Mouse (Mus musculus): ENCODE measurements around the gene Oat.

The Oat gene

DNA sequence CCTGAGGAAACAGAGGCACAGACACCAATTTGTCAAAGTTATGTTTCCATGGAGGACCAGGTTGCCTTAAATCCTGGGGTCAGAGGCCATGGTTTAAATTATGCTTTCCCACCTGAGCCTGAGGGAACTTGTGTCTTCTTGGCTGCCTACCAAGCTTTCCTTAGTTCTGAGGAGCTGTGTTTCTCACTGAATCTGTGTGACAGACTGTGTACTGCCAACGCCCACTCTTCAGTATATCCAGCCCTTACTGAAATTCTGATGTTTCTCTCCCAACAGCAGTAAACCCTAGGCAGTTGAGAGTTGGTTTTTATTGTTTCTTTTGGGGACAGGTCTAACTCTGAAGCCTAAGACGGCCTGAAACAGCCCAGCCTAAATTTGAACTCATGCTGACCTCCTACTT, 17.6 kb upstream of the Oat start:
- DNase-seq (ENCODE audit: low read depth, low spot score), result no peak

DNA sequence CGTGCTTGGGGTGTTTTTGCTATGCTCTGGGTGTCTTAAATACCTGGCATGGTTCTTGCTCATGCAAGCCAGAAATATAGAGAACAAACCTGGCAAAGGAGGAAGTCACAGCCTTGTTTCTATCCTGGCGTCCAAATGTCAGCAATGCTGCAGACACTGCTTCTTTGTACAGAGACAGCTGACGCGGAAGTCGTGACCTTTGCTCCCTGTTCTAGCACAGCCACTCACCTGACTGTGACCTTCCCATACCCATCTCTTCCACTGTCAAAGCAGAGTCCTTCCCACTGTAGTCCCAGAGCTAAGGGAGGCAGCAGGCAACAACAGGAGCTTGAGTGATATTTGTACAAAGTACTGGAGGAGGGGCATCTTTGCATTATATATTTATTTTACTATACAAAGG, 13.4 kb upstream of the Oat start:
- DNase-seq (ENCODE audit: low read depth, low spot score), result no peak

DNA sequence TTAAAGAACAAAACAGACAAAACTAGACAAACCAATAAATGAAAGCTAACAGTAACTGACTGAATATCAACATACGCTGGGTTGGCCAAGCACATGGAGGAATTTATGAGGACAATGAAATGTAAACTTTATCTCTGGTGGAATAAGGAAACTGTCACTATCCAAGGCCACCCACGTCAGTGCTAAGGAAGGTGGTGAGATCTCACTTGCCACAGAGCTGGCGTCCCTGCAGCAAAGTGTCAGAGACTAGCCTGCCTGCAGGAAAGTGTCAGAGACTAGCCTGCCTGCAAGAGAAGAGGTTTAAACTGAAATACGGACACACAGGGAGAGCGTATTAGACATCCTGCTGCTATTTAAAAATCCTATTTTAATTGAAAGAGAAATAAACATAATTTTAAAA, 11.0 kb upstream of the Oat start:
- no peak for DNase-seq (ENCODE audit: low read depth, low spot score)

DNA sequence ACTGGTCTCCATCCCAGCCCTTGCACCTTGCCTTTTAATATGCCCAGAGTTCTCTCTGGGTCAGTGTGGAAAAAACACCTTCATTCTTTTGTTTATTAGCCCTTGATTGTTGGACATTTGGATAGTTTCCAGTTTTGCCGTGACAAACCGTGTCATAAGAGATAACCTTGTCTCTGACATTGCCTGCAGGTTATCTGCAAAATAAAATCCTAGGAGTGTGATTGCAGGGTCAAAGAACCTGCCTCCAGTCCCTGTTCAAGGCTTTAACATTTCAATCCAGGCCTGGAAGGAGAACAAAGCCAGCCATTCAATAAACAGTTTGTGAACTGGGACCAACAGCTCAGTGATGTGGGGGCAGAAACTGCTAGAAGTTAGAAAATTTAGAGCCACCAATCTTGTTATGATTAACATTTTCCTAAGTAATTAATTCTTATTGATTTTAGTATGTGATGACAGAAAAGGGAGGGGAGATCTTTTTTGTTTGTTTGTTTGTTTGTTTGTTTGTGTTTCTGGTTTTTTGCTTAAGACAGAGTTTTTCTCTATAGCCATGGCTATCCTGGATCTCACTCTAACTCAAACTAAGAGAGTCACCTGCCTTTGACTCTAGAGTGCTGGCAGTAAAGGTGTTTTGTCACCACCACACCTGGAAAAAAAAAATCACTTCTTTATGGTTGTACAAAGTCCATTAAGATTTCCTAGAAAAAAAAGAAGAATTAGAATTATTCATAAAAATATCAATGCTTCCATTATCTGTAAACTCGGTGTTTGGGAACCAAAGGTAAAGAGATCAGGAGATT, 9.7 kb upstream of the Oat start:
- no peak for DNase-seq (ENCODE audit: low read depth, low spot score)

DNA sequence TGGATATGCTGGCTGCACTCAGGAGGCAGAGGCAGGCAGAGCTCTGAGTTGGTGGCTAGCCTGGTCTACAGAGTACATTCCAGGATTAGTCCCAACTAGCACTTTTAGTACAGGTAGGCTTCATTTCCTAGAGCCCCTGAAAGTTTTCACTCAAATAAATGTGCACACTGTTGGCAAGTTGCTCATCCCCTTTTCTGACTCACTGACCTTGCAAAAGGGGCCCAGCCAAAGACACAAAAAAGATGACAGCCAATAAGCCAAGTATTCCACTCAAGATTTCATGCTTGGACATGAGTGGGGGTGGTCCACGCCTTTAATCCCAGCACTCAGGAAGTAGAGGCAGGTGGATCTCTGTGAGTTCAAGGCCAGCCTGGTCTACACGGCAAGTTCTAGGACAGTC, 5.2 kb upstream of the Oat start:
- no peak for DNase-seq (ENCODE audit: low read depth, low spot score)

DNA sequence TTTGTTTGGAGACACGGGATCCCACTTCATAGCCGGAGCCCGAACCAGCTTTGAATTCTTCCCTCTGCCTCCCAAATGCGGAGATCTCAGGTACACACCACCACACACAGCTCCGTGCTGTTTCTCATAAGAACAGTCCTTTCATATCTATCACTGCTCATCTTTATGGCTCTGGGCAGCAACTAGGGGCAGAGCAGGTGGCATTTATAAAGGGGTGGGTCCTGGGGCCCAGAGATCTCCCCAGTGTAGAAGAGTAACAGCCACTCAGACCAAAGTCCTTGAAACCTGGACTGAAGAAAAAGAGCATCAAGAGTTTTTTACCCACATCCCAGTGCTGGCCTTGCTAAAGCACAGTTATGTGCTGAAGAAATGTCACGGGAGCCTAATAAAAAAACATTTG, 4.3 kb upstream of the Oat start:
- no peak for DNase-seq (ENCODE audit: low read depth, low spot score)

DNA sequence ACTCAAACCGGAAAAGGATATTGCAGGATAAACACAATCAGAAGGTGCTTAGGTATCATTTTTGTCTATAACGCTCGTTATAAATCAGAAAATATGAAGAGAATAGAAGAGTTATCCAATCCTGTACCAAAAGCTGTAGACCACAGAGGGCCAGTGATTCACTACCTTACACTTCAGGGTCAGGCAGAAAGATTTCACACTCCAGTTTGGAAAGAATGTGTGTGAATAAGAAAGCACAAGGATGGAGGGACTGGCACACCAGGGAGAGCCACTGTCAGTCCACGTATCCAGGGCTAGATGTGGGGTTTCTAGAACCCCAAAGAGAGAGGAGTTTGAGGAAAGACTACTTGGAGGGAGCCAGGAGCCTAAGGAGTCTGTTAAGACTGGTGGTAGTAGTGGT, 693 bp upstream of the Oat start:
- DNase-seq (ENCODE audit: low read depth, low spot score), result no peak

DNA sequence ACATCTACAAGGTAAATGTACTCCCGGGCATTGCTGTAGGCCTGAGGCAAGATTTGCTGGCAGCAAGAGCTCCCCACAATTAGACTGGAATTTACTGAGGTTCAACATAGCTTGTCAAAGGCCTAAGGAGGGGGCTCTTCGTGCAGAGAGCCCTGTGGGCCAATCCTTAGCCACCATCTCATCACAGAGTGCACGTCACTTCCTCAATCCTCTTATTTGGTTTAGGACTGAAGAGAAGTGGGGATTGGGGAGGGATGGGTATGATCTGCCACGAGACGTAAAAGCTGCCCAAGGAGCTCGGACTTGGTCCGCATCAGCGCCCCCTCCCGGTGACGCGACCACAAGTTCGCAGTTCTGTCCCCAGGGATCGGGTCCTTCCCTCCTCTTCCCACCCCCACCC, 575 bp downstream of the Oat start:
- DNase-seq (ENCODE audit: low read depth, low spot score), result peak; percentile 76

DNA sequence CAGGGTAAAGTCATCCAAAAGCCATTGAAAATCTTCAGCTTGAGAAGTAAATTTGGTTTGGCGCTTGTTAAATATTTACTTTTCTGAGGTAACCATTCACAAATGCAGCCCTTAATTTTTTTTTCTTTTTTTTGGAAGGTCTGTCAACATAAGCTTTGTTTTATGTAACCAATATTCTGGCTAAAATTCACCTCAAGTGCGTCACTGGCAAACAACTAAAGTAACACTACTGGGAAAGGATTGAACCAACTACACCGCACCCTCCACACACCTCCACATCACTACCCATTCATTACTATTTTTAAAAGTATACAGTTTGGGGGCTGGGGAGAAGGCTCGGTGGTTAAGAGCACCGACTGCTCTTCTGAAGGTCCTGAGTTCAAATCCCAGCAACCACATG, 1.6 kb downstream of the Oat start:
- DNase-seq (ENCODE audit: low read depth, low spot score), result no peak

DNA sequence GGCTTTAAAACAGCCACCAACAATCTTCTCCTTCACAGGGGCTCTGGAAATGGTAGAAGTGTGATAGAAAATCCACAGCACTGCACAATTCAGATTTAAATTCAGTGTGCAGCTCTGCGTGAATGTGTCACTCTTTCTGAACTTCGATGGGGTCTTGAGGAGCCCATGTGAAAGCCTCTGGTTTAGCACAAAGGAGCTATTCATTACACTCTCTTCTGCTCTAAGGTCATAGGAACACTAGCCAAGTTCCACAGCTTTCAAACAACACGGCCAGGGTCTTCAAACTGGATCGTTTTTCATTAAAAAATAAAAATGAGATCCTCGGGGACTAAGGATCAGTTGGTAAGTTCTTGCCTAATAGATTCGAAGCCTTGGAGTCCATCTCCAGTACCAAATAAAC, 3.0 kb downstream of the Oat start:
- DNase-seq (ENCODE audit: low read depth, low spot score), result no peak

DNA sequence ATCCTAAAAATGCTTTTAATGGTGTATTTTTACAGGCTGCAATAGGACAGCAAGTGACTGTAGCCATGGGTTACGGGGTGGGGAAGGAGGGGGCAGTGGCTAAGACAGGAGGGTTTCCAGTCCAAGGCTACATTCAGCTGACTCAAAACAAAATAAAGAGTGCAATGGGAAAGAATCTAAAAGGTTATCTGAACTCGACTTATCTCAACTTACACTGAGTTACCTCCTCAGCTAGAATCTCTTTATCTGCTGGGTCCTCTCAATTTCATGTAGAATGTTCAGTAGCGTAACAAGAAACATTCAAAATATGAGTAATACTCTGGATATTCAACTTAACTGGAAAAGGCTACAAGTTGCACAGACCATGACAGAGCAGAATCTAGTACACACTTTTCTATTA, 3.5 kb downstream of the Oat start:
- no peak for DNase-seq (ENCODE audit: low read depth, low spot score)

DNA sequence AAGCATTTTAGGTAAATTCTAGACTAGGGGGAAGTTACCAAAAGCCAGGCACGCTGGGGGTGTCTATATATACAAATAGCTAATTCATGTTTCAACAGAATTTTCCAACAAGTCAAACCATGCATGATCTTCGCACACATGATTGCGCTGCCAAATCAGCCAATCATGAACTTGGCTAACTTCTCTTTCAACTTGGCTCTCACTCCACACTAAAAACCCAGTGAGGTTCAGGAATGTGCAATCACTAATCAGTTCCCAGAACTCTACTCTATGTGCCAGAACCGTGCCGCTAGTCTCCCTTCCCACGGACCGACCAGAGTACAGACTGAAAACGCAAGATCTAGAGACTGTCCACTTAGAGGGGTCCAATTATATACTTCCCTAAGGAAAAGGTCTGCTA, 4.7 kb downstream of the Oat start:
- no peak for DNase-seq (ENCODE audit: low read depth, low spot score)

DNA sequence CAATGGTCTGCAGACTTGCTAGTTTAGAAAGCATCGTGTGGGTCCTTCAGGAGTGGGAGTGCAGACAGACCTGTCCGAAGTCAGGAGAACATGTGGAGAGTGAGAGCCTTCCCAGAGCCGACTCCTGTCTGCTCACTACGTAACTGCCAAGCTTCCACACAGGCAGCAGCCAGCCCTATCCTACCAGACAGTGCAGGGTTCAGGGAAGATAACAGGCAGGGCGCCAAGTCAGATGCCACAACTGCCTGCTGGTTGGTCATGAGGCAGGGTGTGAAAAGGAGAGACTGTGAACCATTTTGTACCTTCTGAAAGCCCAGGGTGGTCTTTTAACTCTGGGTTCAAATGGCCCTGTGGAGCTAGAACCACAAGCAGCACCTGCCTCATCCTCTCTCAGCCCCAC, 6.1 kb downstream of the Oat start:
- DNase-seq (ENCODE audit: low read depth, low spot score), result no peak

DNA sequence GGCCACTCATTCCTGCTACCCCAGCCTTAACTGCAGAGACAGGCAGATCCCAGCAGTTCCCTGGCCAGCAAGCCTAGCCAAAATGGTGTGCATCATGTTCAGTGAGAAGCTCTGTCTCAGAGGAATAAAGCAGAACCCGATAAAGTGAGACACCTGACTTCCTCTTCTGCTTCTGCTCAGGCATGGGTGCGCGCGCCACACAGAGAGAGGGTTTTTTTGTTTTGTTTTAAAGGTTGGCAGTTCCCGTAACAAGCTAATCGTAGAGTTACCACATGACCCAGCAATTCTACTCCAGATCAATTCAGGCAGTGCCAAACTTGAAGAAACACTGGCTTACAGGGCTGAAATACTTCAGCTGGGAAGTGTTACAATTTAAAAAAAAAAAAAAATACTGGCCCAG, 7.4 kb downstream of the Oat start:
- DNase-seq (ENCODE audit: low read depth, low spot score), result no peak

DNA sequence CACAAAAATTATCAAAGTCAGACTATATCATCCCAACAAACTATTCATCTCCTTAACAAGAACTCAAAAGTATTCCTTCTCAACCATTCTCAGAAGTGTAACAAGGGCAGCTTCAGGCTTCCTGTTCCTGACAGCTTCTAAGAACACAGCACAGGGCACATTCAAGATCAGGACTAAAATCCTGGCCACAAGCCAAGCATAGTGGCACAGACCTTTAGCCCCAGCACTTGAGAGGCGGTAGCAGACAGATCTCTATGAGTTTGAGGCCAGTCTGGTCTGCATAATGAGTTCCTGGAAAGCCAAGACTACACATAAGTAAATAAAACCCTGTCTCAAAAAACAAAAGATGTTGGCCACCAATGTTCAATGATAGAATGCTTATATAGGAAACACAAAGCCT, 10.4 kb downstream of the Oat start:
- no peak for DNase-seq (ENCODE audit: low read depth, low spot score)

DNA sequence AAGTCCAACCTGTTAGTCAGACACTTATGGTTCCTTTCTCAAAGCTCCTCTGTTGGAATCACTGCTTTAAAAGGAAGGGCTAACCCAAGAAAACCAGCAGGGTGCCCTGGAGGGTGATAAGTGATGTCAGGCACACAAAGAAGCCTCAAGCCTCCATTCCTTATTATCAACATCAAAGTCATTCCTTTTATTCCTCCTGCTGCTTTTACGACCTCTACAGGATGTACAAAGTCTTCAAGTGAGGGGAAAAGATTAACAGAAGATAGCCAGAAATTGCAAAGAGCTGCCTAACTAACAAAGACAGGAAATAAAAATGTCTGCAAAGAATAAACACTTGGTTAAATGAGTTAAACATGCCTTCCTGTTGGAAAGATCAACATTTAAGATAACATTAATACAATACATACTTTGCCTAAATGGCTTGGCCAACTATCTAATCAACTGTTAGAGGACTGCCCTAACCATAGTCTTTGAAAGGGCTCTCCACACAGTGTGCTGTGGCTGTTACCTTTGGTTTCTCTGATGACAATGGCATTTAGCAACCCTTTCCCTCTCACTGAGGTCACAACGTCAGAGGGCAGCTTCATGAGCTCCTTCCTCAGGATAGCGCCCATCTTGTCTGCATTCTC, 16.9 kb downstream of the Oat start:
- no peak for DNase-seq (ENCODE audit: low read depth, low spot score)

DNA sequence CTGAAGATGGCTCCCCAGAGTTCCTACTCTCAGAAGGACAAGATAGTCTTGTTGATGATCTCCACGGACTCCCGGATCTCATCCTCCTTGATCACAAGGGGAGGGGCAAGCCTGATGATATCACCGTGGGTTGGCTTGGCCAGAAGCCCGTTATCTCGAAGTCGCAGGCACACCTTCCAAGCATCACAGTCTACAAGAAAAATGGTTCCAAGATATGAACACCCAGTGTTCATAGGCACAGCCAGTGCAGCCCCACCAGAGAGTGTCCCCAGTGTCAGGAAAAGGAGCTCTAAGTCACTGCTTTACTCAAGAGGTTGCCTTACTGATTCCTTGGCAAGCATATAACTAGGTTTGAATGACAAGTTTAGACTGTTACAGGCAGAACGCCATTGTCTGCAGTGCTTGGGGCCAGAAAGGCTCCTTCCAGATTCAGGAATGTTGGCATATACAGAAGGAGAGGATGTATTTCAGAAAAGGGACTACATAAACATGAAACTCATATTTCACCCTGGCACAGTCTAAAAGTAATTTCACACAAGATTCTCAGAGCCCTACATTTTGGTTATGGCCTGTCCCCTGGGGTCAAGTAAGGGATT, 18.0 kb downstream of the Oat start:
- no peak for DNase-seq (ENCODE audit: low read depth, low spot score)

DNA sequence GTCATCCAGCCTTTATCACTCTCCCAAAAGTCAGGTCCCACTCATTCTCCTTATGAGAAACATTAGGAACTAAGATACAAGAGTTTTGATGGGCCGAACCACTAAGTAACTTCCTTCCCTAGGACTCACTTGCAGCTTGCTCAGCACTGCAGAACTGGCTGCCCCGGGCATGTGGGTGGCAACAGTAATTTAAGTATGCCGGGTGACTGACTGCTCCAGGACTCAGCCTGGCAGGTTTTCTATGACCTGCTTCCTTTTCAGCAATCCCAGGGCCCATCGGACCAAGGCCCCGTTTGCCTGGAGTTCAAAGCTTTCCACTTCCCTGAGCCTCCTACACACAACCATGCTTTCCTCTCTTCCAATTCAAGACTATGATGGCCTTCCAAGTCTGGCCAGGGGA, 19.6 kb downstream of the Oat start:
- no peak for DNase-seq (ENCODE audit: low read depth, low spot score)

DNA sequence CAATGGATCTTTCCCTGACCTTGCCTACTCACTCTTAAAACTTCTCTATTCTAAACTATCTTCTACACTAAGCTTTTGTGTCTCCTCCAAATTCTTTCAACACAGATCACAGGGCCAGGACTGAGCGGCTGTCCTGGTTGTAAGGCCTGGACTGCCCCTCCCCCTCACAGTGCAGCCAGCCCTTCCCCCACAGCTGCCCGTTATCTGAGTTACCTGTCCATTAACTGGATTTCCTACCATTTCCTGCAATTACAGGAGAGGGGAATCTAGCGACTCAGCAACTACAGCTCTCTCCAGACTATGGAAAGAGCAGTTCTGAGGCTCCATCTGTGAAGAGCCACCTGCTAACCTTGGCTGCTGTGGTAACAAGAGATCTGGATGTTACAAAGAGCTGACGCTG, 20.3 kb downstream of the Oat start:
- no peak for DNase-seq (ENCODE audit: low read depth, low spot score)

DNA sequence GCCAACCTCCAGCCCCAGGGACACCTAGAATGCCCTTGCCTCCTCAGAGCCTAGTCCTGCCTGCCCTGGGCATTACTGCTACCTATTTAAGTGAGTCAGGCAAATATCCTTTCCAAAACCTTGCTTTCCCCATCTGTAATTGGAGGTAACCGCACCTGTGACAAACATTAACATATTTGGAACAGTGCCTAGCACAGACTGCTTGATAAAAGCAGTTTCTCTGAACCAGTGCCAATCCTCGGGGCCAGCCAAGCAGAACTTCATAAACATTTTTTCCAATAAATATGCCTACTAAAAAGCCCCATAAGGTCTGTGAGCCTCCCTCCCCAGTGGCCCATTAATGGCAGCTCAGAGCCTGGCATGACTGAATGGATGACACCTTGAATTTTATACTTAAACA, 22.1 kb downstream of the Oat start:
- no peak for DNase-seq (ENCODE audit: low read depth, low spot score)

DNA sequence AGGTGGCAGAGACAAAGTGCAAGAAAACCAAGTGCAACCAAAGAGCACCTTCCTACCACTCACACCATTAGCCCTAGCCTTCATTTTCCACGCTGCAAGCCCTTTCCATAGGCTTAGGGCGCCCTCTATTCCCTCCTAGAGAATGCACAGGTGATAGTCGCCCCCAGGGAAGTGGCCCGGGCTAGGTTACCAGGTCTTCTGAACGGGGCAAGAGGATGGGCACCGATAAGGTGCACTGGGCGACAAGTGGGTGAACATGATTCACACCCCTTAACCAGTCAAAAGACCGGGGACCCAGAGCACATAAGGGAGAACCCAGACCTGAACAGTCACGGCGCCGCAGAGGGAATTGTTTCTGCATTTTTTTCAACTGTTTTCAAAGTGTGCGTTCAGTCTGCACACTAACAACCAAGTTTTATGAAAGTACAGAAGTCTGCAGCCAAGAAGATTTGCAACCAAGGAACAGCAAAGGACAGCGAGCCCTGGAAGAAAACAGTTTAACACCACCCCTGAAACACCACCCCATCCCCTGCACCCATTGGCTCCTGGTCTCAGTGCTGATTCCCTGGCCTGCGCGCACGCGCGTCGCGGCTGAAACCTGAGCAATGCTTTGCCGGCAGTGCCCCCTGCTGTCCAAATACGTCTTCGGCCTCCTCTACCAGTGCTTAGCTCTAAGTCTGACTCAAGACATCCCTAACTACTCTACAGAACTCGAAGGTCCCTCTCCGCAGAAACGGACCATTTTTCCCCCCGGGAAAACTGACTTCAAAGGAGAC, 24.7 kb downstream of the Oat start:
- peak; percentile 89 for DNase-seq (ENCODE audit: low read depth, low spot score)

DNA sequence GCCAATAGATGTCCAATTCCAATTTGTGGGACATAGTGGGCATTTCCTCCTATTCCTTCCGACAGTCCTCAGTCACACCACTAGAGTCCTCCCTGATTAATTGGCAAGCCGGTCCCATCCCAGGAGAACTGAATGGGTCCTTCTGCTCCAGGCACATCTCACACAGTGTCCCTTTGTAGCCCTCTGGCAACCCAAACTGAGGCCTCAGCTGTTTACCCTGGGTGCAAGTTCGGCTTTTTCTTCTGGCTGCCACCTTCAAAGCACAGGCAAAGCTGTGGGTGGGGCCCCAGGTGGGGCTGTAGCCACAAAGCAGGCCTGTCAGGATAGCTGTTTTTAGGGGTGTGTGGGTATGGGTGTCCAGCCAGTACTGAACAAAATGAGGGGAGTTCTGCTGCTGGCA, 29.1 kb downstream of the Oat start:
- no peak for DNase-seq (ENCODE audit: low read depth, low spot score)

DNA sequence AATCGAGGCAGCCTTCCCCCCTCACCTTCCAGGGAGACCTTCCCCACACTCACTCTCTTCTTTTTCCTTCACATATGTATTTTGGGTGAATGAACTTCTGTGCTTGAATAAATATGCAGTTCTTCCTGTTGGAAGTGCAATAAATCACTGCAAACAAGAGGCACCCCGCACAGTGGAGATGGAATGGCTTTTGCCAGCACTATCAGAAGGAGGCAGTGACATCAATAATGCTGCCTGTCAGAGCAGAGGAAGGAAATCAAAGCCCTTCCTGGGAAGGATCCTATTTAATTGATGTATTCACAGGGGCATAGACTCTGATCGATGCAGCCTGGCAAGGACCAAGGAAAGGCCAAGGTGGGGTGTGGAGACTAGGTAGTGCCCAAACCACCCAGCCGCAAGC, 33.8 kb downstream of the Oat start:
- no peak for DNase-seq (ENCODE audit: low read depth, low spot score)

Data from WW6 (cell line).